Mouse (Mus musculus) embryonic facial prominence, embryonic 11.5 days (tissue): ENCODE results near the gene Hip1r. TPM values are rescaled to one million over a fixed set of nuclear protein-coding genes. Genes with fewer than 3 reads are reported as not detected.

Source experiments
- ATAC-seq: fragments of 200-750 bp; cut with Nextera tagmentation; replicated peaks from 2 replicates; pipeline ENCODE4 v1.8.0; 2017; ENCODE audit warnings: low read depth; ENCODE audit not compliant: insufficient number of reproducible peaks, low FRiP score, low TSS enrichment
- DNase-seq: peaks from one replicate; pipeline ENCODE4 v3.0.0-alpha.2; 2015; ENCODE audit warnings: low spot score
- H3K27ac ChIP-seq: fragments of 300-500 bp; sonication (generic); replicated peaks from 2 replicates; pipeline ENCODE4 v1.5.1; 2014; ENCODE audit warnings: mild to moderate bottlenecking, low read depth, low read length, control low read depth
- H3K27me3 ChIP-seq: fragments of 300-500 bp; sonication (generic); 2 replicates; pipeline ENCODE4 v1.6.1; 2014; ENCODE audit warnings: mild to moderate bottlenecking, low read length, moderate library complexity, mixed read lengths; ENCODE audit not compliant: control insufficient read depth, insufficient read depth
- H3K36me3 ChIP-seq: fragments of 300-500 bp; sonication (generic); replicated peaks from 2 replicates; pipeline ENCODE4 v1.6.1; 2014; ENCODE audit warnings: low read depth, mild to moderate bottlenecking, low read length, moderate library complexity, mixed read lengths; ENCODE audit not compliant: control insufficient read depth, insufficient read depth
- H3K4me1 ChIP-seq: fragments of 300-500 bp; sonication (generic); 2 replicates; pipeline ENCODE4 v1.6.1; 2014; ENCODE audit warnings: low read length, mixed read lengths; ENCODE audit not compliant: control insufficient read depth, insufficient read depth
- H3K4me2 ChIP-seq: fragments of 300-500 bp; sonication (generic); 2 replicates; pipeline ENCODE4 v1.6.1; 2014; ENCODE audit warnings: low read depth, mild to moderate bottlenecking, control low read depth, low read length, moderate library complexity
- H3K4me3 ChIP-seq: fragments of 300-500 bp; sonication (generic); 2 replicates; pipeline ENCODE4 v1.5.1; 2014; ENCODE audit warnings: low read depth, low read length, control low read depth
- H3K9ac ChIP-seq: fragments of 300-500 bp; sonication (generic); replicated peaks from 2 replicates; pipeline ENCODE4 v1.6.1; 2014; ENCODE audit warnings: mild to moderate bottlenecking, control low read depth, low read length
- H3K9me3 ChIP-seq: fragments of 300-500 bp; sonication (generic); replicated peaks from 2 replicates; pipeline ENCODE4 v1.6.1; 2016; ENCODE audit warnings: mild to moderate bottlenecking, low read length, inconsistent platforms, mixed read lengths; ENCODE audit not compliant: control insufficient read depth
- WGBS: fragments of 180-500 bp; shearing (Covaris S2); extraction: QIAGEN DNeasy Blood & Tissue Kit; methylation state at CpG from one replicate; pipeline ENCODE4 v1.1.7; 2014; 5-methylcytosine and 5-hydroxymethylcytosine counted together
- polyA plus RNA-seq: library from polyadenylated mRNA; unstranded; fragments of >200 nt; fragmentation: Nextera tagmentation; extraction: Ambion mirVana; gene quantifications from 2 replicates; pipeline ENCODE4 v1.2.1, GENCODE M21; 2014

Hip1r gene
- polyA plus RNA-seq, 1 experiment from 2014 or later = 3.0 TPM

DNA sequence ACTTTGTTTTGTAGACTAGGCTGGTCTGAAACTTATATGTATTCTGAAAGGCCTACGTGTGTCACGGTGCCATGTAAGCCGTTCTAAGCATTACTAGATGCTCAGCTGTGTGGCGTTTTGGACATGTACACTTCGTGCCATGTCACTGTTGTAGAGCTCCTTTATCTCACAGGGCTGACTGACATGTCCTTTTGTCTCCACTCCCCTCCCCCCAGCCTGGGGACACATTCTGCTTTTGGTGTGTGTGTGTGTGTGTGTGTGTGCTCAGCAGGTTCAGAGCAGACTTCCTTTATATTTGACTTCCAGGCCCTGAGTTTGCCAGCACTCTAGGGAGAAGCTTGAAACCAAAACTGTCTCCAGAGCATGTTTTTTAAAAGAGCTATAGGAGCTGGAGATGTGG lies 63.4 kb downstream of the Hip1r start:
- peak; percentile 47 for DNase-seq
- Histone ChIP-seq H3K9ac (no peak overlapping the region), H3K9me3 (no peaks in the 10 kb centered on the region), H3K36me3 (no peaks in the 10 kb centered on the region; the same call in 1 of the 2 replicates), H3K4me3 (no peak overlapping the region), H3K4me2 (no peak overlapping the region), H3K4me1 (no peaks in the 10 kb centered on the region), H3K27ac (no peak overlapping the region), H3K27me3 (no peaks in the 10 kb centered on the region)
- ATAC-seq = no peak
- WGBS = 52% methylated on average over 5 of the region's 5 CpGs

DNA sequence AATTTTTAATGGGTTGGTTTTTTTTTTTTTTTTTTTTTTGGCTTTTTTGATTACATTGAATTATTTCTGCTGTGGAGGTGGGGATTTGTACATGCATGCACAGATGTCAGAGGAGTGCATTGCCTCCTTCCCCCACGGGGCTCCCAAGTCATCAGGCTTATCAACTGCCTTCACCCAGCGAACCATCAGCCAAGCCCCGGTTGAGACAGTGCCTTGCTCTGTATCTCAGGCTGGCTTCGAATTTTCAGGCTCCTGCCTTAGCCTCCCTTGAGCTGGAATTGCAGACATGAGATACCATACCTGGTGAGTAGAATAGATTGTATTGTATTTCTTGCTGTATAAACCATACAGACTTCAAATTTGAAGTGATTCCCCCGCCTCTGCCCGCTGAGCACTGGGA lies 66.2 kb downstream of the Hip1r start:
- Histone ChIP-seq H3K27ac (no peak overlapping the region), H3K4me2 (no peak overlapping the region), H3K4me1 (no peaks in the 10 kb centered on the region), H3K9ac (no peak overlapping the region), H3K27me3 (no peaks in the 10 kb centered on the region), H3K36me3 (no peaks in the 10 kb centered on the region), H3K4me3 (no peak overlapping the region), H3K9me3 (no peaks in the 10 kb centered on the region)
- WGBS = 93% methylated on average over 6 of the region's 6 CpGs
- no peak for DNase-seq
- ATAC-seq = no peak

DNA sequence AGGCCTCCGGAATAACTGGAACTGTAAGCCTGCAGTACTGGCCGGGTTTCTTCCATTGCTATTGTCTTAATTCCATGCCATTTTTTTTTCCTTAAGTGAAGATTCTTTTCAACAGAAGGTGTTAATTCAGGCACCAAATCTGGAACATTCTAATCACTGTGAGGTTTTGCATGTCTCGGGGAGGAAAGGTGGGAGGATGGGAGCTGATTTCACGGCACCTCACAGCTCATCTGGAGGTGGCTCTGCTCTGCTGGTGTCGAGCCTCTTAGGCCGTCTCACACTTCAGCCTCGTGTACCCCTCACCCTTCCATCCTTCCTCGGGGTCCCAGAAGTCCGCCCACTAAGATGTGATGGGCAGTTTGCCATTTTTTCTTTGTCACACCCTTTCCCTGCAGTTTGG lies 67.7 kb downstream of the Hip1r start:
- DNase-seq (no peak), ATAC-seq (no peak)
- Histone ChIP-seq H3K9me3 (no peaks in the 10 kb centered on the region), H3K4me1 (no peaks in the 10 kb centered on the region), H3K27me3 (no peaks in the 10 kb centered on the region), H3K4me2 (no peak overlapping the region), H3K9ac (no peak overlapping the region), H3K27ac (no peak overlapping the region), H3K4me3 (no peak overlapping the region), H3K36me3 (no peaks in the 10 kb centered on the region)
- 81% methylated on average over 9 of the region's 9 CpGs for WGBS

DNA sequence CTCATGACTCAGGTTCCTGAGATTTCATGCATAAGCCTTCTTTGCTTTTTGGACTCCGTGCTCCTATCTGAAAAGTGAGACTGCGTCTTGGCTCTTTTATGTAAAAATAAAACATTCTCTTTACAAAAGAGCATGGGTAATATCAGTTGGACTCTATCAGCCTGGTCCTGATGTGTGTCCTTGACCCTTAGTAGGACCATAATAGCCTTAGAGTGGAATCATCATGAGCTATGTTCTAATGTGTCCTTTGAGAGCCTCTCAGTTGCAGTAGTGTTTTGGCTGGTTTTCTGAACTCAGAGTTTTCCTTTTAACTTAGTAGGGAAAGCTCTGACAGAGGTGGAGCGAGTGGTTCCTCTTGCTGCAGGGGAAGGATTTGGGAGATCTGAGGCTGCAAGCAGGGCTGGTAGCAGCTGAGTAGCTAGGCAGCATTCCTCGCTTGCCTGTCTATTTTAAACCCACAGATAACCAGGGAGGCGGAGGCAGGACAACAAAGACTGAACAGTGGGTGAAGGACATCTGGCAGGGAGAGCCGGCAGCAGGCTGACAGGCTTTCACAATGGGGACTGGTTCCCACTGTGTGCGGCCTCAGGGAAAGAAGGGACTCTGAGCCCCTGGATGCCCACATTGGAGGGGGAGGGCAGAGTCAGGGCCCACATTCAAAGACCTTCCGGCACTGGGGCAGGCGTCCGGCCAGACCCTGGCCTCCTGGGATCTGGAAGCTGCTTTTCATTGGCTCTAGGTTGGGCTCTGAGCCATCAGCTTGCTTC lies 70.0 kb downstream of the Hip1r start:
- Histone ChIP-seq H3K4me3 (no peak overlapping the region), H3K36me3 (no peaks in the 10 kb centered on the region), H3K27me3 (no peaks in the 10 kb centered on the region), H3K4me2 (no peak overlapping the region), H3K27ac (peak overlapping the region; percentile 35; the same call in 1 of the 2 replicates), H3K9ac (no peak overlapping the region; the same call in 1 of the 2 replicates), H3K4me1 (no peaks in the 10 kb centered on the region), H3K9me3 (no peaks in the 10 kb centered on the region)
- ATAC-seq (peak; percentile 75; the same call in 1 of the 2 replicates), DNase-seq (peak; percentile 54)
- WGBS = 28% methylated on average over 10 of the region's 10 CpGs

DNA sequence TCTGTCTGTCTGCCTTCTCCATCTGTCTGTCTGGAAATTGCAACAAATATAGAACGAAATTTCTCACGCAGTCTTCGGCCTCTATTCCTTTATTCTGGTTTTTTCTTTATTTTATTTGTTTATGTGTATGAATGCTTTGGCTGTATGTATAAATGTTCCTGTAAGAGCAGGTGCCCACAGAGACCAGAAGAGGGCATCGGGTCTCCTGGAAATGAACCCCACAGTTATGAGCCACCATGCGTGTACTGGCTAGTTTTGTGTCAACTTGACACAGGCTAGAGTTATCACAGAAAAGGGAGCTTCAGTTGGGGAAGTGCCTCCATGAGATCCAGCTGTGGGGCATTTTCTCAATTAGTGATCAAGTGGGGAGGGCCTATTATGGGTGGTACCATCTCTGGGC lies 70.6 kb downstream of the Hip1r start:
- Histone ChIP-seq H3K4me1 (no peaks in the 10 kb centered on the region), H3K4me2 (no peak overlapping the region), H3K9ac (no peak overlapping the region), H3K4me3 (no peak overlapping the region), H3K36me3 (no peaks in the 10 kb centered on the region), H3K27me3 (no peaks in the 10 kb centered on the region), H3K27ac (peak overlapping the region; percentile 35; the same call in 1 of the 2 replicates), H3K9me3 (no peaks in the 10 kb centered on the region)
- ATAC-seq (no peak), DNase-seq (no peak)
- 80% methylated on average over 5 of the region's 5 CpGs for WGBS

DNA sequence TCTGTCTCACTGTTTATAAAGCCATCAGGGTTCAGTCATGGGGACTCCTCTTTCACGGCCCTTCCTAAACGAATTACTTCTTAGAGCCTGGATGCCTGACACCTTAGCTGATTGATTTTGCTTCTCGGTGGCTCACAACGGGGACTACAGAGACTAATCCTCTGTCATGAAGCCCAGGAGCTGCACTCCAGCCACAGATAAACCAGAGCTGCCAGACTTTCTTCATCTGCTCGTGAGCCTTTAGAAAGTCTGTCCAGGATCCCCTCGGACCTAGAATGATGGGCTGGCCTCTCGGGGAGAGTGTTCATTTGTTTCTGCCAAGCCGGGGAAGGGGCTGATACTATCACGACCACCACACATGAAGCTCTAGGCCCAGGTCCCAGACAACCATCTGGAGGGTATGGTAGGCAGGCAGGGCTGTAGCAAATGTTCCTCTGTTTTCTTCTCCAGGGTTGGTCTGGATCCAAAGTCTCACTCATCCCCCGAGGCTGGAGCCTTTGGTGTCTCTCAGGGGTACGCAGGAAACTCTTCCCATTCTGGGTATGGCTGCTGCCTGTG lies 72.1 kb downstream of the Hip1r start:
- no peaks in the 10 kb centered on the region for H3K36me3 ChIP-seq
- no peaks in the 10 kb centered on the region for H3K9me3 ChIP-seq
- H3K4me2 ChIP-seq = no peak overlapping the region
- 51% methylated on average over 11 of the region's 11 CpGs for WGBS
- no peaks in the 10 kb centered on the region for H3K27me3 ChIP-seq
- no peak overlapping the region for H3K9ac ChIP-seq
- no peak for DNase-seq
- H3K4me3 ChIP-seq = no peak overlapping the region
- ATAC-seq = no peak
- no peak overlapping the region for H3K27ac ChIP-seq
- H3K4me1 ChIP-seq = peaks cover 5% of the 10 kb centered on the region

DNA sequence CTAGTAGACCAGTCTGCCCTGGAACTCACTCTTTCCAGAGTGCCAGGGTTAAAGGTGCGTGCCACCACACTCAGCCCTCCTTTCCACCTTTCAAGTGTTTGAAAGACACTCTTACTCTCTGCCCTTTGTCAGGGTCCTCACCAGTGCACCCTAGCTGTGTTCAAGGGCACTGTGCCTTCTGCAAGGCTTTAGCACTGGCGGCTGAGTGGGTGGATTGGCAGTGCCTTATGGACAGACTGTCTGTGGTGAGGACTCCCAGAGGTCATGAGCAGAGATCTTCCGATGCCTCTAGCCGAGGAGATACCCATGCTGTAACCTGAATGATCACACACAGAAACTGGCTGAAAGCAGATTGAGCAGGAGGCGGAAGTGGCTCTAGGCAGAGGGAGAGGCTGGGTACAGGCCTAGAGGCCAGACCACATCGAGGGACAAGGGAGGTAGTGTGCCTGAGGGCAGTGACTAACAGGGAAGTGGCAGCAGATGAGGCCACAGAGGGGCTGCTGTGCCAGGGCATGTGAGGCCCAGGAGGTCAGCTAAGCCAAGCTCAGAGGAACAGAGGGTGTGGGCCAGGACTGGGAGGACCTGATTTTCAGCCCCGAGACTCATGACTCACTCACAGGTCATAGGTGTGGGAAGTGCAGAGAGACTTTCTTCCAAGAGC lies 73.4 kb downstream of the Hip1r start:
- H3K36me3 ChIP-seq = no peaks in the 10 kb centered on the region
- DNase-seq (no peak), ATAC-seq (no peak)
- no peak overlapping the region for H3K4me3 ChIP-seq
- H3K4me2 ChIP-seq = no peak overlapping the region
- WGBS = 69% methylated on average over 7 of the region's 7 CpGs
- H3K9ac ChIP-seq = 0 out of 2 replicates have a peak overlapping the region, but pooled peaks have one; percentile 9
- H3K27ac ChIP-seq = no peak overlapping the region
- H3K9me3 ChIP-seq = no peaks in the 10 kb centered on the region
- H3K27me3 ChIP-seq = no peaks in the 10 kb centered on the region
- H3K4me1 ChIP-seq = peaks cover 5% of the 10 kb centered on the region
